Mouse (Mus musculus) ES-E14 (cell line): Measurements from ENCODE around the gene 4932438A13Rik. TPM values are rescaled to one million over a fixed set of nuclear protein-coding genes. Genes with fewer than 3 reads are reported as not detected.

Experiments
- DNase-seq: peaks from one replicate; pipeline ENCODE4 v3.0.0-alpha.2; 2013; ENCODE audit warnings: low read depth, low spot score
- H3K27ac ChIP-seq: 2 replicates; pipeline ENCODE4 v1.5.1; 2012; ENCODE audit warnings: low read depth, mild to moderate bottlenecking, low read length, moderate library complexity, mixed read lengths; ENCODE audit not compliant: poor library complexity, insufficient read depth, severe bottlenecking
- H3K36me3 ChIP-seq: 2 replicates; pipeline ENCODE4 v1.6.1; 2012; ENCODE audit warnings: mild to moderate bottlenecking, low read length, moderate library complexity, mixed read lengths; ENCODE audit not compliant: control insufficient read depth, poor library complexity, insufficient read depth, severe bottlenecking
- H3K4me1 ChIP-seq, 2 experiments: fragments of 150-350 bp in 1 of 2; sonication (generic) in 1 of 2; 2 replicates each; pipeline ENCODE4 v1.6.1; 2012; ENCODE audit warnings: low read length in 2 of 2, mild to moderate bottlenecking in 1 of 2, mixed read lengths in 1 of 2; ENCODE audit not compliant: control insufficient read depth in 2 of 2, insufficient read depth in 2 of 2, poor library complexity in 1 of 2
- H3K4me3 ChIP-seq, 2 experiments: fragments of 150-350 bp in 1 of 2; sonication (generic) in 1 of 2; 2 replicates each; pipeline ENCODE4 v1.5.1; 2012; ENCODE audit warnings: low read length in 2 of 2, low read depth in 1 of 2, mild to moderate bottlenecking in 1 of 2, mixed read lengths in 1 of 2; ENCODE audit not compliant: insufficient read depth in 1 of 2, poor library complexity in 1 of 2, severe bottlenecking in 1 of 2
- H3K9ac ChIP-seq: 2 replicates; pipeline ENCODE4 v1.6.1; 2012; ENCODE audit warnings: low read depth, mild to moderate bottlenecking, low read length, mixed read lengths; ENCODE audit not compliant: poor library complexity, insufficient read depth, severe bottlenecking
- H3K9me3 ChIP-seq: fragments of 150-350 bp; sonication (generic); 2 replicates; pipeline ENCODE4 v1.6.1; 2012; ENCODE audit warnings: low read depth, mild to moderate bottlenecking, low read length; ENCODE audit not compliant: control insufficient read depth, insufficient read depth
- CHD2 ChIP-seq: IDR thresholded peaks from 2 replicates; pipeline ENCODE4 v1.6.1; 2014; ENCODE audit warnings: mild to moderate bottlenecking, low read depth, low read length, inconsistent platforms
- HCFC1 ChIP-seq: IDR thresholded peaks from 2 replicates; pipeline ENCODE4 v1.6.1; 2012; ENCODE audit warnings: low read length, inconsistent platforms, borderline replicate concordance; ENCODE audit not compliant: insufficient read depth
- MAFK ChIP-seq: IDR thresholded peaks from 2 replicates; pipeline ENCODE4 v1.6.1; 2014; ENCODE audit warnings: mild to moderate bottlenecking, low read depth, low read length, inconsistent platforms; ENCODE audit not compliant: insufficient read depth
- ZC3H11A ChIP-seq: IDR thresholded peaks from 2 replicates; pipeline ENCODE4 v1.6.1; 2012; ENCODE audit warnings: low read depth, mild to moderate bottlenecking, inconsistent platforms, low read length, borderline replicate concordance
- ZNF384 ChIP-seq: IDR thresholded peaks from 2 replicates; pipeline ENCODE4 v1.6.1; 2012; ENCODE audit warnings: low read depth, low read length, inconsistent platforms
- in situ Hi-C, 2 experiments: fragments of 600-800 bp; cut with MboI; formaldehyde crosslinking; loops; one replicate each; pipeline ENCODE4 v1.15.1; 2025; ENCODE audit warnings: low sequenced_read_pairs in 2 of 2, inconsistent platforms in 1 of 2; ENCODE audit not compliant: unreplicated experiment in 2 of 2
- total RNA-seq: library from RNA; depleted of rRNA; stranded (reverse); fragments of 300-350 nt; gene quantifications from 2 replicates; pipeline ENCODE4 v1.2.3, GENCODE M21; 2012

Gene 4932438A13Rik
- total RNA-seq, 1 experiment: 40.4 TPM

DNA sequence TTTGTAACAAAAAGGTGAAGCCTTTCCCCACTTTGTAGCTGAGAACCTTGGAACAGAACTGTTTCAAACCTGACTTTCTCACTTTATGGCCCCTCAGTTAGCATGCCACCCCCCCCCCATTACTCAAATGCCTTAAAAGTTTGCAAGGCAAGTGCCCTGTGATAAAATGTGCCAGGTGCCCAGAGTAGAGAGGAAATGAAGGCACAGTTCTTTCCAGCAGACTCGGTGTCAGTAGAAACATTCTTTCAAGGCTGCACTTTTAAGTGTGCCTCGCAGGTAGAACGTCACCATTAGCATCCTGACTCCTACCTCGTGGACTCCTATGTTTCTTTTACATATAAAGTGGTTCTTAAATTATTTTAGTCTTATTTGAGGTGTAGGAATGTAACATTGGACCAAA is 977 bp downstream of the 4932438A13Rik start:
- DNase-seq: no peak
- no peak overlapping the region for H3K27ac ChIP-seq
- H3K36me3 ChIP-seq: no peaks in the 10 kb centered on the region; the same call in 1 of the 2 replicates
- TF ChIP-seq ZC3H11A (no peak), ZNF384 (no peak), MAFK (no peak), CHD2 (no peak), HCFC1 (no peak)
- in situ Hi-C loops: no loop called here
- no peak overlapping the region for H3K9ac ChIP-seq
- H3K4me1 ChIP-seq: no peaks in the 10 kb centered on the region
- H3K4me3 ChIP-seq: peak overlapping the region; percentile 83 to 94
- H3K9me3 ChIP-seq: no peaks in the 10 kb centered on the region

DNA sequence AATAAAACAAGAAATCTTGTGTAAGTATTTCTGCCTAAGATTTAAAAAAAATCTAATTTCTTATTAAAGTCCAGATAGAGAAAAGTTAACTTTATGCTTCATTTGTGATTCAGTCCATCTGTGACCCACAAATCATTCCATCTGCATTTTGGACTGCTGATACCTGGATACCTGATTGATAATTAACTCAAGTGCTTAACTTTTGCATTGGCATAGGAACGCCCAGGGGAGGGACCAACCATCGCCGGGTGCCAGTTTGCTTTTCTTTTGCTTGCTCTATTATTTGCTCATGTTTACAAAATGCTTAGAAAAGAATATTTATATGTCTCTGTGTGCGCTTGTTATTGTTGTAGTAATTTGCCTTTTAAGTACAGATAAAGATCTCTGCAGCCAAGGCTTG is 1.6 kb downstream of the 4932438A13Rik start:
- Histone ChIP-seq H3K4me3 (no peak overlapping the region), H3K9me3 (no peaks in the 10 kb centered on the region), H3K27ac (no peak overlapping the region), H3K9ac (no peak overlapping the region), H3K4me1 (no peaks in the 10 kb centered on the region), H3K36me3 (no peaks in the 10 kb centered on the region; the same call in 1 of the 2 replicates)
- in situ Hi-C loops: no loop called here
- no peak for TF ChIP-seq ZC3H11A
- no peak for TF ChIP-seq MAFK
- TF ChIP-seq HCFC1: no peak
- no peak for TF ChIP-seq ZNF384
- no peak for TF ChIP-seq CHD2
- DNase-seq: no peak

DNA sequence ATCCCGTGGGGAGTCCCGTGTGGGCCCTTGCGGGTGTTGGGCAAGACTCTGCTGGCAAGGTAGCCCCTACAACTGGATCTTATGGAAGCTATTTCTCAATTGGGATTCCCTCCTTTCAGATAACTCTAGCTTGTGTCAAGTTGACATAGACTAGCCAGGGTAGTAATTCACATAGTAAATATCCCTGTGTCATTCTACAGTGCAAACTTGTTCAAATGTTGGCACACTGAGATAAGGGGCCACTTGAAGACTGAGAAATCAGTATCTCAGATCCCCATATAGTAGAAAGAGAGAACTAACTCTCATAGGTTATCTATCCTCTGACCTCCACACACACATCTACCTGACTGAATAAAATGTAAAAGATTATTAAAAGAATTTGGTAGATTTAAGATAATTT is 42.5 kb downstream of the 4932438A13Rik start:
- Histone ChIP-seq H3K36me3 (no peaks in the 10 kb centered on the region), H3K9me3 (no peaks in the 10 kb centered on the region), H3K9ac (no peak overlapping the region), H3K4me1 (no peaks in the 10 kb centered on the region), H3K4me3 (no peak overlapping the region), H3K27ac (no peak overlapping the region)
- no peak for TF ChIP-seq CHD2
- no peak for TF ChIP-seq MAFK
- TF ChIP-seq ZC3H11A: no peak
- no peak for TF ChIP-seq HCFC1
- TF ChIP-seq ZNF384: no peak
- DNase-seq: no peak
- in situ Hi-C loops: no loop called here

DNA sequence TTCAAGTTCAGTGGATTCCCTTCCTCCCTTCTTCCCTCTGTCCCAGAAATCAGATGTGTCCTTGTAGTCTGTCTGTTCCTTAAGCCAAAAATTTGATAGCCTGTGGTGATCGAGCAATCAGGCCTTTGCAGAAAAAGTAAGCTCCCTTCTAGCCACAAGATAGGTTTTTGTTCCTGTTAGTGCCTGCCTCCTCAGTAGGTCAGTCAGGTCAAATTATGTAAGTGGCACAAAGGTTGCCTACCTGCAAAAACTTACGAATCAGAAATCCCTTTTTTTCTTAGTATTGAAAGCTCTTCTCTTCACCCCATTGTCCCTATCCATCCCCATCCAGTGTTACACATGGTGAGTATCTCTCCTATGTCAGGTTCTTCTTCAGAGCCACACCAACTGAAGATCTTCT is 54.9 kb downstream of the 4932438A13Rik start:
- Histone ChIP-seq H3K9me3 (peaks cover 1% of the 10 kb centered on the region; the same call in 1 of the 2 replicates), H3K9ac (no peak overlapping the region), H3K4me1 (no peaks in the 10 kb centered on the region), H3K27ac (no peak overlapping the region), H3K36me3 (no peaks in the 10 kb centered on the region), H3K4me3 (no peak overlapping the region)
- TF ChIP-seq HCFC1: no peak
- no peak for TF ChIP-seq MAFK
- no peak for TF ChIP-seq CHD2
- TF ChIP-seq ZNF384: no peak
- TF ChIP-seq ZC3H11A: no peak
- no peak for DNase-seq
- in situ Hi-C loops: no loop called here

DNA sequence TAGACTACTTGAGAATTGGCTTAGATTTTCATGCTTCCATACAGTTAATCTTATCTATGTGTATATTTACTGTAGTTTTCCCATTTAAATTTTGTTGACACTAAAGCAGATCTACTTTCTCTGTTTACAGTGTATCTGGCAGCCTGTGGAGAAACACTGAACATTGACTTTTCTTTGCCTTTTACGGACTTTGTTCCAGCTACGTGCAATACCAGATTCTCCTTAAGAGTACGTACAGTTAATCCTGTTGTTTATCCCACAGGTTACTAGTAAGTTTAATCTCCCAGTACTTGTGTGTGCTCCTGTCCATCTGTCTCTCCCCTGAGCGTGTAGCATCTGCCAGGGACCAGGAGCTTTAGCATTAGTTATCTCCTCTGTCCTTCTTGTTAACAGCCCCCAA is 55.4 kb downstream of the 4932438A13Rik start:
- DNase-seq: no peak
- no peak overlapping the region for H3K4me3 ChIP-seq
- H3K9me3 ChIP-seq: peaks cover 1% of the 10 kb centered on the region; the same call in 1 of the 2 replicates

More for the DNA sequence above, 55.4 kb downstream of the 4932438A13Rik start:
- Histone ChIP-seq H3K9ac (no peak overlapping the region), H3K36me3 (no peaks in the 10 kb centered on the region), H3K27ac (no peak overlapping the region), H3K4me1 (no peaks in the 10 kb centered on the region)
- in situ Hi-C loops: no loop called here
- TF ChIP-seq HCFC1: no peak
- no peak for TF ChIP-seq ZNF384
- no peak for TF ChIP-seq MAFK
- TF ChIP-seq CHD2: no peak
- TF ChIP-seq ZC3H11A: no peak
